Mouse (Mus musculus) forelimb bud, embryonic 11.5 days (tissue): ENCODE data around the gene Abcc4.

Experiments used
- DNase-seq: peaks from one replicate; pipeline ENCODE4 v3.0.0-alpha.2; 2012; ENCODE audit warnings: low read depth, low spot score

Abcc4 gene

GRCm38 (mm10) chr14:118705808-118706731 is at the start of gene Abcc4:
Gene Abcc4, minus strand, starts transcription at chr14:118706219.
- no peak for DNase-seq

DNA sequence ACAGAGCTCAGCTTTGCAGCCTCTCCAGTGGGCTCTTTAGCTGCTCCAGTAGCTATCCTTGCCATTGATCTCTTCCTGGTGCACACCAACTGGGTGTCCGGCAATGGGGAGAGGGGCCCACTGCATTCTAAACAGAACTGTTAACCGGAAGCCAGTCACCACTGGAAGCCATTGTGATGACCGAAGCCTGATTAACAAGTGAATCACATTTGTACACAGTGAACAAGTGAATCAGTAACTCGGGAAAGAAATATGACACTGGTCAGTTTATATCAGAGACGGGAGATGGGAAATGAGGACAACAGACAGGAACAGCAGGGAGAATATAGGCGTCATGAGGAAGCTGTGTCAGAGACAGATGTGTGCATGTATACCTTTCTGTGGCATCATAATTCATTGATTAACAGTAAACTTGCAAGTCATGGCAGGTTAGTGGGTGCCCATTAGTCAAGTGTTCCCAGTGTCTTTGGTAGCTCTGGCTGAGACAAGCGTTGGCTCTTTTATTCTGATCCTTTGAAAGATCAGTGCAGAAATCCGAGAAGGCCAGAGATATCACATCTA is 45.3 kb upstream of the Abcc4 start:
- DNase-seq, result no peak

DNA sequence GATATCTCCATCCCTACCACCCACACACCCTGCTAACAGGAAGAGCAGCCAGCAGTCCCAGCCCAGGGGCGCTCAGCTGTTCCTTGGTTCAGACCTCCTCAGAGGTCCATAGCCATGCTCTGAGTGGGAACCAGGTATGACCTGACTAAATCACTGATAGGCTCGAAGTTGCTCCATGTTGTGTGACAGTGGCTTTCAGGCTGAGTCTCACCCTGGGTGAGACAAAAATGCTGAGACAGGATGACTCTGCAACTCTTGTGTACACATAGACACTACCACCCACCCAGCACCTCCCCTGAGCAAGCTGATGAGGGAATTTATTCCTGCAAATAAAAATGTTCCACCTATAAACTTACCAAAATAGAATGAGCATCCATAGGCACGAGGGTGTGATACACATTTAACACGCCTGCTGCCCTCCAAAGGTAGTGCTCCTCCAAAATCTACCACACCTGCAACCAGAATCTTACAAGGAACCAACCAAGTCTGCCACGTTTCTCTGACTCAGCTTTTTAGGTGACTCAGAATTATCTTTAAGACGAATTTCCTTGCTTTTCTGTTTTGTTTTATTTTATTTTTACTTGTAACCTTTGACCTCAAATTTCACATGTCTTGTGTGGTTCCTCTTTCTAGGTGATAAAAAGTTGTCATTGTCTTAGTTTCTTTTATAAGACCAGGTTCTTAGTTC is 44.6 kb upstream of the Abcc4 start:
- no peak for DNase-seq

- no peak for DNase-seq
These were observed 43.7 kb upstream of the Abcc4 start for GRCm38 (mm10) chr14:118749715-118750114.

- no peak for DNase-seq
These were observed 43.0 kb upstream of the Abcc4 start for GRCm38 (mm10) chr14:118749068-118749467.

DNA sequence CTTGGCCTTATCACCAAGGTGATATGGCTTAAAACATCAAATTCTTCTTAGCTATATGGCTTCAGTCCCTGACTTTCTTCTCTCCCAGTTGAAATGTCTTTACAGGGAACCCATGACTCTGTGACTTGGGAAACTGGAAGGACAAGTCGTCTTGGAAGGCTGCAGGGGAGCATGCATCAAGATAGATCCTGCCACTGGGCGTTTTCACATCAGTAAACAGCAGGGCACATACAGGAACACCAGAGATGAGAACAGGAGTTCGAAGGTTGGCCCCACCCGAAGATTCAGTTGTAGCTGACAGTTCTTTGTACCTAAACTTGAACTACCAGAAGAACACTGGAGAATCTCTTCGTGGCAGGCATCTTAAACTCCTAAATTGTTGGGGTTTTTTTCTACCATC is 36.8 kb upstream of the Abcc4 start:
- no peak for DNase-seq

- DNase-seq, result no peak
These were observed 35.8 kb upstream of the Abcc4 start for GRCm38 (mm10) chr14:118741780-118742179.

GRCm38 (mm10) chr14:118737251-118737888 is 31.4 kb upstream of the Abcc4 start:
- no peak for DNase-seq

- DNase-seq, result no peak
These were observed 29.1 kb upstream of the Abcc4 start for GRCm38 (mm10) chr14:118735114-118735513.

GRCm38 (mm10) chr14:118733146-118733545 is 27.1 kb upstream of the Abcc4 start:
- DNase-seq, result no peak

DNA sequence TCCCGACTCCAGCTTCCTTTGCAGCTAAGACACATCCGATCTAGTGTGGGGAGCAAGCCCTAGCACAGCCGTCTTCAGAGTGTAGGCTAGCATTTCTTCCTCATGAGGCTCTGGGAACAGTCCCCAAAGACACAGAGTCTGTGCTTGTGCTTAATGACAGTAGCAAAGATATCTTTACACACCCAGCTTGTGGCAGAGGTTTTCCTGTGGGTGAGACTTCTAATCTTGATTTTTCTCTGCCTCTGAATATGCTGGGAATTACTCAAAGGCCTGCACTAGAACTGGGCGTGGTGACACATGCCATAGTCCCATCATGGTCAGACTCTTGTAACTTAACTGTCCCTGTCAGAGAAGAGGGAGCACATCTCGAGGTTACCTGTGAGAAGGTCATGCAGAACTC is 24.6 kb upstream of the Abcc4 start:
- no peak for DNase-seq

DNA sequence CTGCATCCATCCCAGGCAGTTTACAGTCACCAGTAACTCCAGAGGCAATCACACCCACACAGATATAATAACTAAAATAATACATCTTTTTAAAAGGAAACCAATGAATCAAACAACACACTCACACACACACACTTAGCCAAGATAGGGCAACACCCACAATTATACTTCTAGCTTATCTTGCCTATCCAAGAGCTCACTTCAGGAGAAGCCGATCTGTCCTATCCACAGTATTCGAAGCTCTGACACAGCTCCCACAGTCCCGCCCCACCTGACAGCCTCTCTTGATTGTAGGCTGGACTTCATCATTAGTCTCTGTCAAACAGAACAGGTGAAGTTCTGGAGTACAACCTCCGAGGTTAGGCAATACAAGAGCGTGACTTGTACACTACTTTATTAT is 19.4 kb upstream of the Abcc4 start:
- no peak for DNase-seq

DNA sequence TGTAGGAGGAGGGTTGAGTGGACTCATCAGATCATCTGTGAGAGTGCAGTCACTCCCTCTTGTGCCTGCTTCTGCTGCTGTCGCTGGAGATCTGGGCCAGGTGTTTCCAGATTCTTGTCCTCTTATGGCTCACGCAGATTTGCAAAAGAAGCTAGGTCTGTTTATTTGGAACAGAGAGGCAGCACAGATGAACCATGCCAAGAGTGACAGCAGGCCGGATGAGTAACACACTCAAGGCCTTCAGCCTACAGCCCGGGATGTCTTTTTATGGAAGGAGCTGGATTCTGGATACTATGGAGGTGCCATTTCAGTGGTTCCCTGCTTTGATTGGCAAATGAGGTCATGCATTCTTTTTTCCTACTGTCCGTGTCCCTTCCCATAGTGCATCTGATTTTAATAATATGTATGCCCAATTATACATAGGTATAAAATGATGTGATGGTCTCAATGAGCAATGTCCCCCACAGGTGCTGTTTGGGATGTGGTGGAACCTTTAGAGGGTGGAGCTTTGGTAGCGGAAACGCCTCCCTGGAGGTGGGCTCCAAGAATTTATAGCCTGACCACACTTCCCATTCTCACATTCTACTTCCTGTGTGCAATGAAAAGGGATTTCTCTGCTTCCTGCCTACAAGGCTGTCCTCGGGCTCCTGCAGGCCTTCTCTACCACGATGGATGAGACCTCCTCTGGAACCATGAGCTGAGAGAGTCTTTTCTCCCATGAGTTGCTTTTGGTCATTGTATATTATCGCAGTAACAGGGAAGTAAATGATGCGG is 18.1 kb upstream of the Abcc4 start:
- no peak for DNase-seq

DNA sequence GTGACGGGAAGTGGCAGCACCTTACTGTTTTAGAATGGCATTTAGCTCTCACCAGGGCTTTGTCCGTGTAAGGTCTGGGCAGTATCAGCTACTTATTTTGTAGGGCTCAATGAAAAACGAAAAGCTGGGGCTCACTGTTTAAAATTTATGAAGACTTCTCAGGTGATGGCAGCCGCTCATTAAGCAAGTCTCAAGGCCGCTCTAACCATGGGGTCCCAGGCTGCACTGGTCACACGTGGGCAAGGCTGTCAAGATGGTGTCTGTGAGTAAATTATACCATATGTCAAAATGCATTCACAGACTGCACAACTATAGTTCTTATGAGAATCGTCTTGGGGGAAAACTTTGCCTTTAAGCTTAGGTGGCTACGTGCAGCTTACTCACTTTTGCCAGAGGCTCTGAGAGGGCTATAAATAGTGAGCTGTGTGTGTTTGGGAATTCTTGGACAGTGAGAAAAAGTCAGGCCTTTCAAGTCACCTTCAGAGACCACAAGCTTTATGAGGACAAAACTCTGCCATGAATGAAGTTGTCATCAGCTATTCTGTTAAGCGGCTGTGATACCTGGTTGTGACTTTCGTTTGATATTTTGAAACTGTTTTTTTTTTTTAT is 13.7 kb upstream of the Abcc4 start:
- peak; percentile 77 for DNase-seq

GRCm38 (mm10) chr14:118718576-118718975 is 12.6 kb upstream of the Abcc4 start:
- DNase-seq, result no peak

DNA sequence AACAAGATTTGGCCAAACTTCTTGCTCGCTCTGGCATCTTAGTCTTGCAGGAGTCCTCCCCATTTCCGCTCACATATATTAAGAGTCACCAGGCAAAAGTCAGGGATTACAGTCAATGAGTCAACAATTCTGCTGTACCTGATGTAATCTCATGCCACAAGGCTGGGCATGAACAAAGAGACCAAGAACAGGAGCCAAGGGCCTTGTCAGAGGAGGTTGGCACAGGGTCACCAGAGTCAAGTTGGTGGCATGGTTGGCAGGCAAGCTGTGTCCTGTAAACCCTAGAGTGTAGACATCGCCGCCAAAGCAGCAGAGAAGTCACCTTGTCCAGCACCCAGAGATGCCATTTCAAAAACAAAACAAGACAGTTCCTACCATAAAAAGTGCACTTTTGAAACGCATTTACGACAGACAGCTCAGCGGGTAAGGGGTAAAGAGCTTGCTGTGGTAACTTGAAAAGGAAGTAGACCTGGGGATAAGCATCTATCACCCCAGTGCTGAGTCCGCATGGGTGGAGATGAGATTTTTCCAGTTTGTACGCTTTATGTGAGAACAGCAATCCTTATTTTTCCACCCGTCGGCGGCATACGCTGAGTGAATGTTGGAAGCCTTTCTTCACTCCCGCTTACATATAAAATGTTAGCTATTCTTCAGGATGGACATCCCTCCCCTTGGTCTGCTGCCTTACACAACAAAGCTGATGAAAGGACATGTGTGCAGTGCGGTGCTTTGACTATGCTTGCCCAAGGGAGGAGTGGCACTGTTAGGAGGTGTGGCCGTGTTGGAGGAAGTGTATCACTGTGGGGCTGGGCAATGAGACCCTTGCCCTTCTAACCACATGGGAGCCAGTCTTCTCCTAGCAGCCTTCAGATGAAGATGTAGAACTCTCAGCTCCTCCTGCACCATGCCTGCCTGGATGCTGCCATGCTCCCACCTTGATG is 10.6 kb upstream of the Abcc4 start:
- no peak for DNase-seq

DNA sequence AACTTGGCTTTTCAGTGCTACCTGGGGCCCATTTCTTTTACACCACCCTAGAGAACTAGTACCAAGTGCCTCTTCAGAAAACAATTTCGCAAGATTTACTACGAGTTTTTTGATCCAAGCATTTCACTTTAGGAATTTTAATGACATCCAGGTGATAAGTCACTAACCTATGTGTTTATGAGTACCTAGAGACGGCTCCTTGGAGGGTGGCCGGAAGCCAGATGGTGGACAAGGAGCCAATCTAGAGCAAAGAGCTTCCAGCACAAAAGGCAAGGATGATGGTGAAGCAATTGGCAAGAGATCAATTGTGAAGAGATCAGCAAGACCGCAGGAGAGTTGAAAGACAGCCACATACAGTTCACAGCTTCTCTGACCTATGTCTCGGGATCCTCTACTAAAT is 8.7 kb upstream of the Abcc4 start:
- DNase-seq, result peak; percentile 73

DNA sequence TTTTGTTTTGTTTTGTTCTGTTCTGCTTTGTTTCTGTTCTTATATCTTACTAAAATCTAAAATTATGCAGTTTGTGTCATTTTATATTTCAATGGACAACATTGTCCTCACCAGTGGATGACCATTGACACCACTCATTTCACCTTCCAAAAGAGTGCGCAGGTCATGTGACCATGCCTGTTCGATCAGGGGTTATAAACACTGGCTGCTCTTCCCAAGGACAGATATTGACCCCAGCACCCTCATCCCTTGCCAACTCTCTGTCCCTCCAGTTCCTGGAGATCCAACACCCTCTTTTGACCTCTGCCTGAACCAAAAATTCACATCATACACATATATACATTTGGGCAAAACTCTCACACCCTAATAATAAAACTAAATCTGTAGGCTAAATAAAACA is 8.3 kb upstream of the Abcc4 start:
- DNase-seq, result no peak

GRCm38 (mm10) chr14:118713869-118714268 is 7.8 kb upstream of the Abcc4 start:
- DNase-seq, result no peak

- no peak for DNase-seq
These were observed 7.4 kb upstream of the Abcc4 start for GRCm38 (mm10) chr14:118713408-118713807.
